Mouse (Mus musculus): ENCODE measurements around the gene Trem1. TPM values are rescaled to one million over a fixed set of nuclear protein-coding genes. Genes with fewer than 3 reads are reported as not detected.

Gene Trem1
- total RNA-seq, 1 experiment from 2014 or later: 150 TPM

Other genes starting within 250 kb of the Trem1 start
- gene 1700122O11Rik, start 194.5 kb upstream of the Trem1 start, total RNA-seq (2017): not detected in 3 replicates
- gene 1700067P10Rik, start 143.4 kb upstream of the Trem1 start, total RNA-seq (2017): not detected in 3 replicates
- gene 9830107B12Rik, start 86.5 kb upstream of the Trem1 start, total RNA-seq (2017): 1.1 to 8.9 TPM (median 6.9 TPM) in 3 replicates
- 13.9 to 32.4 TPM (median 28.1 TPM) in 3 replicates for gene A530064D06Rik, start 65.5 kb upstream of the Trem1 start, total RNA-seq (2017)
- 69.2 to 181 TPM (median 173 TPM) in 3 replicates for gene Trem3, start 15.0 kb downstream of the Trem1 start, total RNA-seq (2017)
- 540 to 868 TPM (median 810 TPM) in 3 replicates for gene Treml4, start 31.5 kb downstream of the Trem1 start, total RNA-seq (2017)
- gene Treml2, start 66.7 kb downstream of the Trem1 start, total RNA-seq (2017): 21.6 to 25.3 TPM (median 23.0 TPM) in 3 replicates
- 19.1 to 30.4 TPM (median 20.9 TPM) in 3 replicates for gene B430306N03Rik, start 83.4 kb downstream of the Trem1 start, total RNA-seq (2017)
- gene Trem2, start 113.6 kb downstream of the Trem1 start, total RNA-seq (2017): 2.4 to 11.1 TPM (median 5.7 TPM) in 3 replicates
- gene Treml1, start 127.1 kb downstream of the Trem1 start, total RNA-seq (2017): 3.4 to 26.7 TPM in 2 of 3 replicates, not detected in the other
- gene Nfya, start 177.1 kb downstream of the Trem1 start, total RNA-seq (2017): 23.0 to 41.0 TPM (median 25.3 TPM) in 3 replicates
- 106 to 120 TPM (median 118 TPM) in 3 replicates for gene Oard1, start 177.2 kb downstream of the Trem1 start, total RNA-seq (2017)
- 0.39 TPM in 1 of 3 replicates, not detected in the others for gene Apobec2, start 200.2 kb downstream of the Trem1 start, total RNA-seq (2017)
- 5.9 TPM in 1 of 3 replicates, not detected in the others for gene Tspo2, start 218.8 kb downstream of the Trem1 start, total RNA-seq (2017)
- gene Unc5cl, start 222.1 kb downstream of the Trem1 start, total RNA-seq (2017): 0.95 to 2.9 TPM (median 2.3 TPM) in 3 replicates